Mouse (Mus musculus): Measurements from ENCODE around the gene Gbf1. TPM values are rescaled to one million over a fixed set of nuclear protein-coding genes. Genes with fewer than 3 reads are reported as not detected.

The Gbf1 gene
- polyA plus RNA-seq, 1 experiment from 2014 or later, result 47.2 TPM

GRCm38 (mm10) chr19:46320076-46320785, 167.9 kb downstream of the Gbf1 start:
- no peaks in the 10 kb centered on the region for H3K9me3 ChIP-seq (ENCODE audit: control insufficient read depth, low read length)
- H3K27me3 ChIP-seq (ENCODE audit: control insufficient read depth, insufficient read depth, low read depth, low read length), result peaks cover 88% of the 10 kb centered on the region
- no peak for ATAC-seq (ENCODE audit: low read depth)
- peaks cover 14% of the 10 kb centered on the region for H3K4me1 ChIP-seq (replicated peaks; ENCODE audit: control insufficient read depth, insufficient read depth, low read length)
- H3K9ac ChIP-seq (ENCODE audit: low read length), result no peak overlapping the region
- H3K4me3 ChIP-seq (ENCODE audit: low read length), result no peak overlapping the region
- WGBS, result 71% methylated on average over 8 of the region's 8 CpGs
- no peak overlapping the region for H3K4me2 ChIP-seq (ENCODE audit: low read depth, low read length)
- H3K27ac ChIP-seq (ENCODE audit: low read length), result no peak overlapping the region
- H3K36me3 ChIP-seq (ENCODE audit: control insufficient read depth, insufficient read depth, low read length), result no peaks in the 10 kb centered on the region

GRCm38 (mm10) chr19:46321101-46321943, 169.0 kb downstream of the Gbf1 start:
- Histone ChIP-seq H3K4me2 (ENCODE audit: low read depth, low read length) (no peak overlapping the region), H3K9ac (ENCODE audit: low read length) (no peak overlapping the region), H3K36me3 (ENCODE audit: control insufficient read depth, insufficient read depth, low read length) (no peaks in the 10 kb centered on the region), H3K27ac (ENCODE audit: low read length) (no peak overlapping the region), H3K4me3 (ENCODE audit: low read length) (no peak overlapping the region), H3K9me3 (ENCODE audit: control insufficient read depth, low read length) (no peaks in the 10 kb centered on the region), H3K4me1 (replicated peaks; ENCODE audit: control insufficient read depth, insufficient read depth, low read length) (peaks cover 14% of the 10 kb centered on the region), H3K27me3 (ENCODE audit: control insufficient read depth, insufficient read depth, low read depth, low read length) (peaks cover 87% of the 10 kb centered on the region)
- no peak for ATAC-seq (ENCODE audit: low read depth)
- 27% methylated on average over 6 of the region's 6 CpGs for WGBS

GRCm38 (mm10) chr19:46322144-46322995, 170.1 kb downstream of the Gbf1 start:
- Histone ChIP-seq H3K27me3 (ENCODE audit: control insufficient read depth, insufficient read depth, low read depth, low read length) (peaks cover 86% of the 10 kb centered on the region), H3K9ac (ENCODE audit: low read length) (no peak overlapping the region), H3K4me3 (ENCODE audit: low read length) (no peak overlapping the region), H3K9me3 (ENCODE audit: control insufficient read depth, low read length) (no peaks in the 10 kb centered on the region), H3K27ac (ENCODE audit: low read length) (no peak overlapping the region), H3K4me1 (replicated peaks; ENCODE audit: control insufficient read depth, insufficient read depth, low read length) (peaks cover 18% of the 10 kb centered on the region), H3K36me3 (ENCODE audit: control insufficient read depth, insufficient read depth, low read length) (no peaks in the 10 kb centered on the region), H3K4me2 (ENCODE audit: low read depth, low read length) (no peak overlapping the region)
- 48% methylated on average over 11 of the region's 11 CpGs for WGBS
- no peak for ATAC-seq (ENCODE audit: low read depth)

GRCm38 (mm10) chr19:46322996-46323572, 170.8 kb downstream of the Gbf1 start:
- no peak for ATAC-seq (ENCODE audit: low read depth)
- H3K9ac ChIP-seq (ENCODE audit: low read length), result no peak overlapping the region
- no peaks in the 10 kb centered on the region for H3K9me3 ChIP-seq (ENCODE audit: control insufficient read depth, low read length)
- H3K4me3 ChIP-seq (ENCODE audit: low read length), result no peak overlapping the region
- H3K4me2 ChIP-seq (ENCODE audit: low read depth, low read length), result no peak overlapping the region
- no peaks in the 10 kb centered on the region for H3K36me3 ChIP-seq (ENCODE audit: control insufficient read depth, insufficient read depth, low read length)
- WGBS, result 62% methylated on average over 13 of the region's 13 CpGs
- H3K27me3 ChIP-seq (ENCODE audit: control insufficient read depth, insufficient read depth, low read depth, low read length), result peaks cover 80% of the 10 kb centered on the region
- no peak overlapping the region for H3K27ac ChIP-seq (ENCODE audit: low read length)
- H3K4me1 ChIP-seq (replicated peaks; ENCODE audit: control insufficient read depth, insufficient read depth, low read length), result peaks cover 18% of the 10 kb centered on the region

- 67% methylated on average over 5 of the region's 5 CpGs for WGBS
- ATAC-seq (ENCODE audit: low read depth), result no peak
Observed at GRCm38 (mm10) chr19:46323716-46324115, 171.4 kb downstream of the Gbf1 start.

GRCm38 (mm10) chr19:46324366-46324765, 172.1 kb downstream of the Gbf1 start:
- H3K4me3 ChIP-seq (ENCODE audit: low read length), result no peak overlapping the region
- no peaks in the 10 kb centered on the region for H3K9me3 ChIP-seq (ENCODE audit: control insufficient read depth, low read length)
- ATAC-seq (ENCODE audit: low read depth), result no peak
- H3K27ac ChIP-seq (ENCODE audit: low read length), result no peak overlapping the region
- H3K27me3 ChIP-seq (ENCODE audit: control insufficient read depth, insufficient read depth, low read depth, low read length), result peaks cover 67% of the 10 kb centered on the region
- 44% methylated on average over 11 of the region's 11 CpGs for WGBS
- H3K9ac ChIP-seq (ENCODE audit: low read length), result no peak overlapping the region
- no peaks in the 10 kb centered on the region for H3K36me3 ChIP-seq (ENCODE audit: control insufficient read depth, insufficient read depth, low read length)
- peaks cover 16% of the 10 kb centered on the region for H3K4me1 ChIP-seq (replicated peaks; ENCODE audit: control insufficient read depth, insufficient read depth, low read length)
- no peak overlapping the region for H3K4me2 ChIP-seq (ENCODE audit: low read depth, low read length)

More at GRCm38 (mm10) chr19:46323716-46324115, 171.4 kb downstream of the Gbf1 start:
- H3K4me2 ChIP-seq (ENCODE audit: low read depth, low read length), result no peak overlapping the region
- H3K4me1 ChIP-seq (replicated peaks; ENCODE audit: control insufficient read depth, insufficient read depth, low read length), result peaks cover 15% of the 10 kb centered on the region
- no peak overlapping the region for H3K27ac ChIP-seq (ENCODE audit: low read length)
- no peak overlapping the region for H3K9ac ChIP-seq (ENCODE audit: low read length)
- no peak overlapping the region for H3K4me3 ChIP-seq (ENCODE audit: low read length)
- H3K9me3 ChIP-seq (ENCODE audit: control insufficient read depth, low read length), result no peaks in the 10 kb centered on the region
- H3K27me3 ChIP-seq (ENCODE audit: control insufficient read depth, insufficient read depth, low read depth, low read length), result peaks cover 73% of the 10 kb centered on the region
- H3K36me3 ChIP-seq (ENCODE audit: control insufficient read depth, insufficient read depth, low read length), result no peaks in the 10 kb centered on the region

- Histone ChIP-seq H3K4me3 (ENCODE audit: low read length) (no peak overlapping the region), H3K4me2 (ENCODE audit: low read depth, low read length) (no peak overlapping the region)
- WGBS, result 55% methylated on average over 5 of the region's 5 CpGs
Observed at GRCm38 (mm10) chr19:46324918-46325317, 172.6 kb downstream of the Gbf1 start.

GRCm38 (mm10) chr19:46326019-46326755, 173.9 kb downstream of the Gbf1 start:
- 6% methylated on average over 28 of the region's 29 CpGs for WGBS
- H3K27ac ChIP-seq (ENCODE audit: low read length), result no peak overlapping the region
- no peak overlapping the region for H3K4me2 ChIP-seq (ENCODE audit: low read depth, low read length)
- H3K4me1 ChIP-seq (replicated peaks; ENCODE audit: control insufficient read depth, insufficient read depth, low read length), result peaks cover 18% of the 10 kb centered on the region
- no peaks in the 10 kb centered on the region for H3K36me3 ChIP-seq (ENCODE audit: control insufficient read depth, insufficient read depth, low read length)
- no peak for ATAC-seq (ENCODE audit: low read depth)
- no peak overlapping the region for H3K4me3 ChIP-seq (ENCODE audit: low read length)
- H3K9me3 ChIP-seq (ENCODE audit: control insufficient read depth, low read length), result no peaks in the 10 kb centered on the region
- no peak overlapping the region for H3K9ac ChIP-seq (ENCODE audit: low read length)
- peaks cover 49% of the 10 kb centered on the region for H3K27me3 ChIP-seq (ENCODE audit: control insufficient read depth, insufficient read depth, low read depth, low read length)

More at GRCm38 (mm10) chr19:46324918-46325317, 172.6 kb downstream of the Gbf1 start:
- H3K27me3 ChIP-seq (ENCODE audit: control insufficient read depth, insufficient read depth, low read depth, low read length), result peaks cover 61% of the 10 kb centered on the region
- no peak for ATAC-seq (ENCODE audit: low read depth)
- no peaks in the 10 kb centered on the region for H3K36me3 ChIP-seq (ENCODE audit: control insufficient read depth, insufficient read depth, low read length)
- H3K4me1 ChIP-seq (replicated peaks; ENCODE audit: control insufficient read depth, insufficient read depth, low read length), result peaks cover 18% of the 10 kb centered on the region
- H3K9ac ChIP-seq (ENCODE audit: low read length), result no peak overlapping the region
- no peak overlapping the region for H3K27ac ChIP-seq (ENCODE audit: low read length)
- no peaks in the 10 kb centered on the region for H3K9me3 ChIP-seq (ENCODE audit: control insufficient read depth, low read length)

Measured in lung, embryonic 16.5 days (tissue).